Mouse (Mus musculus) adrenal gland, postnatal 10 days (tissue): ENCODE measurements around the gene Kansl1l. TPM values are rescaled to one million over a fixed set of nuclear protein-coding genes. Genes with fewer than 3 reads are reported as not detected.
"Not testable (repeated sequence)": the region's sequence is repeated elsewhere in the genome, so short reads cannot be mapped to it uniquely, and the experiment has no call there.

ENCODE experiments used
- DNase-seq: peaks from one replicate; pipeline ENCODE4 v3.0.0; 2021; ENCODE audit warnings: mixed read lengths
- total RNA-seq, 2 experiments: library from RNA; stranded (reverse); gene quantifications; 2 replicates each; pipeline ENCODE4 v1.2.3; 2021

The Kansl1l gene
- total RNA-seq, 2 experiments from 2014 or later, result 19.2 to 22.7 TPM

DNA sequence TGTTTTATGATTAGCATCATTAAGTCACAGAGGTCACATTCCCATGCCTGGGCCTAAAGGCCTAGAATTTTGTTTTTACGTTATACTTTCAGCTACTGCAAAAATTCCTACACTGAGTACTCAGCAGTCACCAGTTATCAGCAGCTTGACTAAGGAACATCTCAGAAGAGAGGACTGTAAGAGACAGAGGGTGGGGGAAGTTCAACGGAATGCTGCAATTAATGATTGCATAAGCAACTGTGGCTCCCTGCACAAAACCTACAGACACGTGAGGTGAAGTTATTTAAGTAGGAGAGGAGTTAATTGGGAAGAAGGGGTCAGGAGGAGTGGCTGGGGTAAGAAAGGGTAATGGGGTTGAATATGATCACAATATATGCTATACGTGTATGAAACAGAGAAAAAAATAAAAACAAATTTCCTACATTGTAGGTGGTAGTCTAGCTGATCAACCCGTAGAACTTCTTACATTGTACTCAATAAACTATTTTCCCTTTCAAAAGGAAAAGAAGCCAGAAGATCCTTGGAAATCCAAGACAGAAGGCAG lies 117.1 kb downstream of the Kansl1l start:
- DNase-seq, result no peak

- DNase-seq, result not testable (repeated sequence)
Observed at GRCm38 (mm10) chr1:66699630-66700029, 117.7 kb downstream of the Kansl1l start.

GRCm38 (mm10) chr1:66695296-66695695 lies 122.1 kb downstream of the Kansl1l start:
- DNase-seq, result peak; percentile 26

GRCm38 (mm10) chr1:66694266-66694665 lies 123.1 kb downstream of the Kansl1l start:
- DNase-seq, result no peak

DNA sequence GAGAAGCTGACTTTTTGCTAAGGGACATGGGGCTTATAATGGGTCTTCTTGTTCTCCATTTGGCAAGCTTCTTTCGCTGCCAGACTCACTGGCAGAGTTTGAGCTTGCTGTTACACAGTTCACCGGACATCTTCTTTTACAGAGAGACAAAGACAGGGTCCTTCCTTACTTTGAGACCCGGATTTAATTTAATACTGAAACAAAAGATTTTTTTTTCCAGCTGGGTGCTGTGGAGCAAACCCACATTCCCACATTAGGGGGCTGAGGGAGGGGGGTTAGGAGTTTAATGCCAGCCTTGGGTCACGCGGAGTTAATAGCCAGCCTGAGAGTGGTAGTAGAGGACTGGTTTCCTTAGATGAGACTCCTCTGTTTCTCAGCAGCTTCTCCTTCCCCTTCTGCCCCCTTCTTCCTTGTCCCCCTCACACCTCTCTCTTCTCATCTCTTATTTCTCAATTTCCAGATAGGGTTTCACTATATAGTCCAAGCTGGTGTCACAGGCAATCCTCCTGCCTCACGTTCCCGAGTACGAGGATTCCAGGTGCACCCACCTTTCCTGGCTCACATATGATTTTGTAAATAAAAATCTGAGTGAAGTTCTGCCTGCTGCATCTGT lies 124.5 kb downstream of the Kansl1l start:
- no peak for DNase-seq

GRCm38 (mm10) chr1:66692308-66692707 lies 125.1 kb downstream of the Kansl1l start:
- DNase-seq, result no peak

DNA sequence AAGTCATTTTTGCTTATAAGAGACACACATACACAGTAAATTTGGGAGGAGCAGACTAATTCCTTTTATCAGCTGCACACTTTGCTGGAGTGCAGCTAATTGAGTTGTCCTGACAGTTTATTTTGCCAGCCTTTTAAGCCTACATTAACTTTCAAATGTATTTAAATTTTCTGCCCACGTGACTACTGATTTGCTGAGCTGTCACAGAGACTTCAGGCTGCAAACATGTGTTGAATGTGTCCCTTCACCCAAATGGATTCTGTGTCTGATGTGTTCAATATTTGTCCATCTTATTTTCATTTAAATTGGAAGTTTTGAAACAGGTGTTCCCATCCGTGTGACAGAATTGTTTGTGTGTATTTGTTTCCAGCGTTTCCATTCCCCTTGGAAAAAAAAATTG lies 125.6 kb downstream of the Kansl1l start:
- DNase-seq, result no peak

- no peak for DNase-seq
Observed at GRCm38 (mm10) chr1:66682974-66683373, 134.4 kb downstream of the Kansl1l start.

GRCm38 (mm10) chr1:66678662-66679061 lies 138.7 kb downstream of the Kansl1l start:
- no peak for DNase-seq

- no peak for DNase-seq
Observed at GRCm38 (mm10) chr1:66677928-66678327, 139.4 kb downstream of the Kansl1l start.

DNA sequence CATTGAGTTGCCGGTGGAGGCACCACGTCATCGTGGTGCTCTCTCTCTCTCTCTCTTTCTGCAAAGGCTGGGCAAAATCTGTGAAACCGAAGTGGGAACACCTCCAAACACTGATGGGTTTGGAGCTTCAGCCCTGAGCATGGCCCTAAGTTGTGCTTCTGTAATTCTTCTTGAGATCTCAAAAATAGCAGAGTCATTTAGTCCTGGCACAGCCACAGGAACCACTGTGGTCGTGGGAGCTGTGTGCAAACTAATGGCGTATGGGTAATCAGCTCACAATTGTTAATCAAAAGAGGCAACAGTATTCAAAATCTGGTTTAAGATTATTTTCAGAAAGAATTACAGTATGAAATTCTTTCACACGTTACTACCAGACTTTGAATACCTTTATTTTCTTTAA lies 144.6 kb downstream of the Kansl1l start:
- no peak for DNase-seq

DNA sequence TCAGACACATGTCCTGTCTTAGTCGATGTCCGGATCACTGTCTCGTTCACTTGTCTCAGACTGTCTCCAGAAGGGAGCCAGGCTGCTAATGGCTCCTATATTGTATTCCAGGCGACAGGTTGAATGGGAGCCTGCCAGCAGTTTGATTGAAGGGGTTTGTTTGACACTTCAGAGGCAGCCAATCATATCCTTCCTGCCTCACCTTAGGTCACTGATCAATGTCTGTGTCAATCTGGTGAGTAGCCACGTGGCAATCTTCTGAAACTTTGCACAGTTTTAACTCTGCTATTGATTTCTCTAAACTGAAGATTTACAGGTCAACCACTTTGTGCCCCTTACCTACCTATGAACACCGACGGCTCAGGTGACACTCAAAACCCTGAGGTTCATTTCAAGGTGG lies 145.9 kb downstream of the Kansl1l start:
- DNase-seq, result no peak

Other genes with a start within 250 kb of the Kansl1l start
- 10 to 100 TPM; 55.6 to 57.8 TPM for gene Rpe, start 116.7 kb downstream of the Kansl1l start, total RNA-seq
- gene Acadl, start 45.7 kb upstream of the Kansl1l start, total RNA-seq, result 1,000 to 10,000 TPM; 1,546 to 1,636 TPM
- 1,000 to 10,000 TPM in 1 of 2 experiments, 100 to 1,000 TPM in 1; 431 to 1,399 TPM for gene Myl1, start 127.8 kb upstream of the Kansl1l start, total RNA-seq
- 10 to 100 TPM; 48.0 to 49.9 TPM for gene Lancl1, start 221.3 kb upstream of the Kansl1l start, total RNA-seq